Comparison of ENCODE assay signal across 8 mouse cellular contexts in the genomic region with DNA sequence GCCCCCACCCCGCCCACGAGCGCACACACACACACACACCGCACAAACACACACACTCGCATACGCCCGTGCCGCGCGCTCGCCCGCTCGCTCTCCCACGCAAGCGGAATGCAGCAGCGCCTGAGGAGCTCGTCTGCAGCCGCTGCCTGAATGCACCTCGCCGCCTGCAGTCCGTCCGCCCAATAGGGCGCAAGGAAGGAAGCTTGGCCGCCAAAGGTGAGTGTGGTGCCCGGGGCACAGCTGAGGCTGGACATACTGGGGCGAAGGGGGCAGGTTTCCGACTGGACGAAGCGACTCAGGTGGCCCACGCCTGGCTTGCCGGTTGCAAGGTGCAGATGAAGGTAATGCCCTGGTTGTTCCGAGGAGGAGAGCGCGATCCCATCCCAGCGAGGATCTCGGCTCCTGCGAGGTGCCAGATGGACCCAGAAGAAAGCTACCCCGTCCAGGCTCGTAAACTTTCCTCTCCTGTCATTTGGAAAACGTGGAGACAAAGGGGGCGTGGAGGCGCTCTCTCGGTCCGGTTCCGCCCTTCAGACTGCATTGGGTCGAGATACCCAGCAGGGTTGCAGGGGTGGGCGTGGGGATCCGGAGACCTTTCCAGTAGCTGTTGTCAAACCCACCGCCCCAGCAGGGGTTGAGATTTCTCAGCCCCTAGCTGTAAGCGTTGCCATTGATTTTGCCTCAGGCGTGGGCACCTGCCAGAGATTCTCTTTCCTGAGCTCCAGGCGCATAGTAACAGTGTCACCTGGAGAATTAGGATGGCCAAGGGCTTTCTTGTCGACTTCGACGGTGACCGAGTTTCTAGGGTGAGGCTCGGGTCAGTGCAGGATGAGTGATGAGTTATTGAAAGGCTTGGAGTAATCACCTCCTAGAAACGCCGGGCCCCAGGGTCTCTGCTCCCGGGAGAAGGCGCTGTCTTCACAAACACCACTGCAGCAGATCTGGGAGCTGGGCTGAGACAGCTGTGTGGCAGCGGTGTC. TPM values are rescaled to one million over a fixed set of nuclear protein-coding genes. Genes with fewer than 3 reads are reported as not detected.
DNase-seq lines count a peak whose midpoint lies in the region; ATAC-seq and TF ChIP-seq lines count a peak whose summit lies in the region.

No protein-coding gene starts in this region.

- no peaks in the 10 kb centered on the region for H3K36me3 ChIP-seq in erythroblast, embryonic 14.5 days (ENCODE audit: control insufficient read depth)
- no peaks in the 10 kb centered on the region for H3K36me3 ChIP-seq in kidney, embryonic 15.5 days
- no peaks in the 10 kb centered on the region for H3K36me3 ChIP-seq in liver, adult 2 months (ENCODE audit: control insufficient read depth, insufficient read depth, low read length)

- TF ChIP-seq POLR2A in liver, adult 2 months (IDR thresholded peaks at IDR 0.05; ENCODE audit: extremely low read depth, insufficient read depth, low read length) = no peak

- under 1% methylated on average over 62 of the region's 62 CpGs for WGBS in kidney, embryonic 15.5 days
- 2% methylated on average over 62 of the region's 62 CpGs for WGBS in liver, adult 2 months

- H3K9me3 ChIP-seq in erythroblast, embryonic 14.5 days (ENCODE audit: control insufficient read depth, low read length) = no peaks in the 10 kb centered on the region
- no peaks in the 10 kb centered on the region for H3K9me3 ChIP-seq in kidney, embryonic 15.5 days (replicated peaks)

- DNase-seq in cerebellum, postnatal 25 days = peak; percentile 69 to 73
- DNase-seq in frontal cortex, postnatal 36 days (ENCODE audit: low spot score in 2 of 2) = peak; percentile 52 to 53
- peak; percentile 10 for DNase-seq in liver, adult 2 months (ENCODE audit: extremely low read depth, low read depth, low spot score)
- peak; percentile 24 for DNase-seq in ovary, postnatal 36 days (ENCODE audit: low spot score)
- no peak for DNase-seq in thymus, postnatal 14 days

- peak overlapping the region; percentile 45 for H3K9ac ChIP-seq in kidney, embryonic 15.5 days
- peak overlapping the region; percentile 23; the same call in 1 of the 2 replicates for H3K9ac ChIP-seq in liver, adult 2 months (ENCODE audit: low read depth, low read length)

- H3K4me1 ChIP-seq in erythroblast, embryonic 14.5 days (ENCODE audit: control insufficient read depth) = no peaks in the 10 kb centered on the region
- H3K4me1 ChIP-seq in kidney, embryonic 15.5 days = peaks cover 19% of the 10 kb centered on the region
- H3K4me1 ChIP-seq in liver, adult 2 months (ENCODE audit: control insufficient read depth, insufficient read depth, low read length) = 0 out of 2 replicates have a peak, but pooled peaks cover 4% of the 10 kb centered on the region

- H3K4me2 ChIP-seq in kidney, embryonic 15.5 days = peak overlapping the region; percentile 97

- H3K4me3 ChIP-seq in erythroblast, embryonic 14.5 days (replicated peaks) = peak overlapping the region; percentile 38
- H3K4me3 ChIP-seq in kidney, embryonic 15.5 days (replicated peaks) = peak overlapping the region; percentile 64
- H3K4me3 ChIP-seq in liver, adult 2 months (ENCODE audit: insufficient read depth, low read depth, low read length) = peak overlapping the region; percentile 51; the same call in 1 of the 2 replicates

- 0 out of 2 replicates have a peak, but pooled peaks have one; percentile 4 for TF ChIP-seq CTCF in liver, adult 2 months (IDR thresholded peaks at IDR 0.05; ENCODE audit: low read depth, low read length)

- H3K27me3 ChIP-seq in erythroblast, embryonic 14.5 days (ENCODE audit: control insufficient read depth) = peaks cover 24% of the 10 kb centered on the region
- H3K27me3 ChIP-seq in kidney, embryonic 15.5 days = peaks cover 29% of the 10 kb centered on the region
- 0 out of 2 replicates have a peak, but pooled peaks cover 3% of the 10 kb centered on the region for H3K27me3 ChIP-seq in liver, adult 2 months (ENCODE audit: control insufficient read depth, insufficient read depth, low read length)

- peak overlapping the region; percentile 75 for H3K27ac ChIP-seq in kidney, embryonic 15.5 days
- no peak overlapping the region for H3K27ac ChIP-seq in liver, adult 2 months (replicated peaks; ENCODE audit: insufficient read depth, low read depth, low read length)

- no peaks in the 10 kb centered on the region for H3K79me2 ChIP-seq in liver, adult 2 months (ENCODE audit: control insufficient read depth, insufficient read depth, low read length)

- no peak for ATAC-seq in erythroblast, adult 5-6 weeks (replicated peaks; ENCODE audit: low FRiP score, poor library complexity, severe bottlenecking)
- ATAC-seq in kidney, embryonic 15.5 days (replicated peaks; ENCODE audit: low FRiP score) = peak; percentile 79

RNA-seq across cellular contexts. Expression of a gene that starts 0.6 kb away (rescaled TPM):
- not detected in 2 replicates for polyA plus RNA-seq in erythroblast, embryonic 14.5 days (2012)
- total RNA-seq in erythroblast, adult 5-6 weeks (2015; ENCODE audit: low replicate concordance) = not detected in 2 replicates
- 0.28 TPM in 1 of 2 replicates, not detected in the other for total RNA-seq in erythroblast, adult 5-6 weeks (2017; ENCODE audit: low replicate concordance)
- 5.0 and 5.6 TPM in 2 replicates for polyA plus RNA-seq in kidney, embryonic 15.5 days (2015; fragmentation: Nextera tagmentation; extraction: Ambion mirVana)
- total RNA-seq in liver, adult 2 months (2014; rRNA removed) = under 0.01 and 0.34 TPM in 2 replicates
- polyA plus RNA-seq in liver, adult 2 months (2012; rRNA removed) = 0.11 TPM in 1 of 2 replicates, not detected in the other
